Mouse (Mus musculus) ES-E14 (cell line): ENCODE data around the gene Arid2. TPM values are rescaled to one million over a fixed set of nuclear protein-coding genes. Genes with fewer than 3 reads are reported as not detected.

ENCODE experiments used
- DNase-seq: peaks from one replicate; pipeline ENCODE4 v3.0.0-alpha.2; 2013; ENCODE audit warnings: low read depth, low spot score
- H3K27ac ChIP-seq: 2 replicates; pipeline ENCODE4 v1.5.1; 2012; ENCODE audit warnings: low read depth, mild to moderate bottlenecking, low read length, moderate library complexity, mixed read lengths; ENCODE audit not compliant: poor library complexity, insufficient read depth, severe bottlenecking
- H3K36me3 ChIP-seq: 2 replicates; pipeline ENCODE4 v1.6.1; 2012; ENCODE audit warnings: mild to moderate bottlenecking, low read length, moderate library complexity, mixed read lengths; ENCODE audit not compliant: control insufficient read depth, poor library complexity, insufficient read depth, severe bottlenecking
- H3K4me1 ChIP-seq, 2 experiments: fragments of 150-350 bp in 1 of 2; sonication (generic) in 1 of 2; 2 replicates each; pipeline ENCODE4 v1.6.1; 2012; ENCODE audit warnings: low read length in 2 of 2, mild to moderate bottlenecking in 1 of 2, mixed read lengths in 1 of 2; ENCODE audit not compliant: control insufficient read depth in 2 of 2, insufficient read depth in 2 of 2, poor library complexity in 1 of 2
- H3K4me3 ChIP-seq, 2 experiments: fragments of 150-350 bp in 1 of 2; sonication (generic) in 1 of 2; 2 replicates each; pipeline ENCODE4 v1.5.1; 2012; ENCODE audit warnings: low read length in 2 of 2, low read depth in 1 of 2, mild to moderate bottlenecking in 1 of 2, mixed read lengths in 1 of 2; ENCODE audit not compliant: insufficient read depth in 1 of 2, poor library complexity in 1 of 2, severe bottlenecking in 1 of 2
- H3K9ac ChIP-seq: 2 replicates; pipeline ENCODE4 v1.6.1; 2012; ENCODE audit warnings: low read depth, mild to moderate bottlenecking, low read length, mixed read lengths; ENCODE audit not compliant: poor library complexity, insufficient read depth, severe bottlenecking
- H3K9me3 ChIP-seq: fragments of 150-350 bp; sonication (generic); 2 replicates; pipeline ENCODE4 v1.6.1; 2012; ENCODE audit warnings: low read depth, mild to moderate bottlenecking, low read length; ENCODE audit not compliant: control insufficient read depth, insufficient read depth
- CHD2 ChIP-seq: IDR thresholded peaks from 2 replicates; pipeline ENCODE4 v1.6.1; 2014; ENCODE audit warnings: mild to moderate bottlenecking, low read depth, low read length, inconsistent platforms
- HCFC1 ChIP-seq: IDR thresholded peaks from 2 replicates; pipeline ENCODE4 v1.6.1; 2012; ENCODE audit warnings: low read length, inconsistent platforms, borderline replicate concordance; ENCODE audit not compliant: insufficient read depth
- MAFK ChIP-seq: IDR thresholded peaks from 2 replicates; pipeline ENCODE4 v1.6.1; 2014; ENCODE audit warnings: mild to moderate bottlenecking, low read depth, low read length, inconsistent platforms; ENCODE audit not compliant: insufficient read depth
- ZC3H11A ChIP-seq: IDR thresholded peaks from 2 replicates; pipeline ENCODE4 v1.6.1; 2012; ENCODE audit warnings: low read depth, mild to moderate bottlenecking, inconsistent platforms, low read length, borderline replicate concordance
- ZNF384 ChIP-seq: IDR thresholded peaks from 2 replicates; pipeline ENCODE4 v1.6.1; 2012; ENCODE audit warnings: low read depth, low read length, inconsistent platforms
- in situ Hi-C, 2 experiments: fragments of 600-800 bp; cut with MboI; formaldehyde crosslinking; loops; one replicate each; pipeline ENCODE4 v1.15.1; 2025; ENCODE audit warnings: low sequenced_read_pairs in 2 of 2, inconsistent platforms in 1 of 2; ENCODE audit not compliant: unreplicated experiment in 2 of 2
- total RNA-seq: library from RNA; depleted of rRNA; stranded (reverse); fragments of 300-350 nt; gene quantifications from 2 replicates; pipeline ENCODE4 v1.2.3, GENCODE M21; 2012

Gene Arid2
- total RNA-seq, 1 experiment: 33.2 TPM

GRCm38 (mm10) chr15:96269402-96269801 is 17.9 kb upstream of the Arid2 start:
- in situ Hi-C loops: no loop called here
- no peak for DNase-seq
- H3K9me3 ChIP-seq: no peaks in the 10 kb centered on the region
- no peak overlapping the region for H3K9ac ChIP-seq
- peaks cover 0 to 8% of the 10 kb centered on the region in 2 experiments; a peak in 3 of 4 replicates for H3K4me1 ChIP-seq
- no peaks in the 10 kb centered on the region for H3K36me3 ChIP-seq
- no peak overlapping the region for H3K4me3 ChIP-seq
- TF ChIP-seq HCFC1 (no peak), ZNF384 (no peak), ZC3H11A (no peak), CHD2 (no peak), MAFK (no peak)
- H3K27ac ChIP-seq: no peak overlapping the region

- TF ChIP-seq ZNF384 (no peak), CHD2 (no peak), MAFK (no peak), ZC3H11A (no peak), HCFC1 (no peak)
- peaks cover 0 to 8% of the 10 kb centered on the region in 2 experiments; a peak in 3 of 4 replicates for H3K4me1 ChIP-seq
- no peak overlapping the region for H3K9ac ChIP-seq
- no peak overlapping the region for H3K4me3 ChIP-seq
- H3K27ac ChIP-seq: no peak overlapping the region
- in situ Hi-C loops: no loop called here
- DNase-seq: no peak
- H3K36me3 ChIP-seq: no peaks in the 10 kb centered on the region
- no peaks in the 10 kb centered on the region for H3K9me3 ChIP-seq
These were observed 16.9 kb upstream of the Arid2 start for GRCm38 (mm10) chr15:96270272-96270880.

GRCm38 (mm10) chr15:96272356-96272755 is 15.0 kb upstream of the Arid2 start:
- Histone ChIP-seq H3K9ac (no peak overlapping the region), H3K27ac (no peak overlapping the region), H3K9me3 (no peaks in the 10 kb centered on the region), H3K4me3 (no peak overlapping the region), H3K36me3 (peaks cover 3% of the 10 kb centered on the region; the same call in 1 of the 2 replicates), H3K4me1 (peaks cover 0 to 12% of the 10 kb centered on the region in 2 experiments; a peak in 3 of 4 replicates)
- in situ Hi-C loops: no loop called here
- DNase-seq: no peak
- TF ChIP-seq MAFK (no peak), ZC3H11A (no peak), CHD2 (no peak), HCFC1 (no peak), ZNF384 (no peak)

GRCm38 (mm10) chr15:96274341-96274740 is 13.0 kb upstream of the Arid2 start:
- DNase-seq: no peak
- Histone ChIP-seq H3K9me3 (no peaks in the 10 kb centered on the region), H3K9ac (no peak overlapping the region), H3K4me3 (no peak overlapping the region), H3K27ac (no peak overlapping the region), H3K36me3 (peaks cover 9% of the 10 kb centered on the region), H3K4me1 (peaks cover 0 to 13% of the 10 kb centered on the region in 2 experiments; a peak in 2 of 4 replicates)
- in situ Hi-C loops: no loop called here
- TF ChIP-seq HCFC1 (no peak), CHD2 (no peak), ZC3H11A (no peak), ZNF384 (no peak), MAFK (no peak)
